Mouse (Mus musculus): ENCODE measurements around the gene Dusp7. TPM values are rescaled to one million over a fixed set of nuclear protein-coding genes. Genes with fewer than 3 reads are reported as not detected.

Dusp7 gene
- polyA plus RNA-seq, 1 experiment = 8.9 TPM

DNA sequence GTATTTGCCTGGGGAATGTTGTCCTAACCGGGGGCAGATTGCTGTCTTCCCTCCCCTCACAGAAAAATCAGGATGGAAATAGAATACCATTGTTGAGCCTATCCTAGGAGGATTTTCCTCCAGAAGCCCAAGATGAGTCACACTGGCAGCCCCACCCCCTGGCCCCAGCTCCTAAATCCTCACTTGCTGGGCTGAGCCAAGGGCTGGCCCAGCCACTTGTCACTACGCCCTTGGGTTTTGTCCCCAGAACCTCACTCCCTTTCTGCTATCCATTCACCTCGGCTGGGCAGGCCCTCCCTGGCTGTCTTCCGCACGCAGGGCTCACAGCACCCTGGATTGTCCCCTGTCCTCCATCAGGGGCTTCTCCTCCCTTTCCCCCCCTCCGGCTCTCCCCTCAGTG is 23.3 kb upstream of the Dusp7 start:
- TF ChIP-seq POLR2A (IDR thresholded peaks at IDR 0.05; ENCODE audit: insufficient read length, low read depth) = peak; percentile 59
- no peak for TF ChIP-seq USF1 (IDR thresholded peaks at IDR 0.05; ENCODE audit: low read depth)
- TF ChIP-seq MYOD1 (IDR thresholded peaks at IDR 0.05; ENCODE audit: control insufficient read depth in 1 of 3, insufficient read length in 2 of 3, low read depth in 2 of 3) = no peak
- TF ChIP-seq SRF (IDR thresholded peaks at IDR 0.05; ENCODE audit: control insufficient read depth, insufficient read length, low read depth) = no peak
- Histone ChIP-seq H3K27me3 (ENCODE audit: control insufficient read depth, insufficient read depth, insufficient read length) (no peaks in the 10 kb centered on the region), H3K36me3 (ENCODE audit: control insufficient read depth, insufficient read depth) (no peaks in the 10 kb centered on the region), H3K4me2 (ENCODE audit: low read depth) (peak overlapping the region; percentile 68), H3K79me2 (ENCODE audit: control insufficient read depth, insufficient read depth) (no peaks in the 10 kb centered on the region), H3K4me3 (no peak overlapping the region), H3ac (ENCODE audit: control insufficient read depth, insufficient read length) (no peak overlapping the region)

DNA sequence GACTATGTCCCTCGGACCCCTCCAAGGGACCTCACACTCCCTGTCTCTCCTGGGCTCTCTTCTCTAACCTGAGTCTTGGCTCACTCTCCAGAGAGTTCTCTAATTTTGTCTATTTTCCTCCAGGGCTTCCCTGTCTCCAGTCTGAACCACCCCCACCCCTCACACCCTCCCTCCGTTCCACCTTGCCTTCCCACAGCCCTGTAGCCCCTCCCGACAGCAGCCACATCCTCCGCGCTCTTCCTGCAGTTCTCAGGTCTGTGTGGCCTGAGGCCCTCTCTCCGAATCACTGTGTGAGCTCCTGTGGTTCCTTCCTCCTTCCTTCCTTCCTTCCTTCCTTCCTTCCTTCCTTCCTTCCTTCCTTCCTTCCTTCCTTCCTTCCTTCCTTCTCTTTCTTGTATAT is 22.8 kb upstream of the Dusp7 start:
- TF ChIP-seq USF1 (IDR thresholded peaks at IDR 0.05; ENCODE audit: low read depth) (no peak), TCF12 (IDR thresholded peaks at IDR 0.05; ENCODE audit: insufficient read depth, poor library complexity, severe bottlenecking) (no peak), E2F4 (IDR thresholded peaks at IDR 0.05; ENCODE audit: insufficient read depth) (no peak), TCF3 (IDR thresholded peaks at IDR 0.05; ENCODE audit: insufficient read length, low read depth) (no peak), POLR2AphosphoS2 (IDR thresholded peaks at IDR 0.05; ENCODE audit: insufficient read length, low read depth) (no peak), POLR2A (IDR thresholded peaks at IDR 0.05; ENCODE audit: insufficient read length, low read depth) (no peak), CEBPB (IDR thresholded peaks at IDR 0.05; ENCODE audit: insufficient read depth, poor library complexity, severe bottlenecking) (no peak), SRF (IDR thresholded peaks at IDR 0.05; ENCODE audit: control insufficient read depth, insufficient read length, low read depth) (no peak), MAX (IDR thresholded peaks at IDR 0.05; ENCODE audit: low read depth) (no peak), MYOD1 (IDR thresholded peaks at IDR 0.05; ENCODE audit: control insufficient read depth in 1 of 3, insufficient read length in 2 of 3, low read depth in 2 of 3) (no peak)
- no peaks in the 10 kb centered on the region for H3K79me2 ChIP-seq (ENCODE audit: control insufficient read depth, insufficient read depth)
- H3K36me3 ChIP-seq (ENCODE audit: control insufficient read depth, insufficient read depth) = no peaks in the 10 kb centered on the region
- peak overlapping the region; percentile 68 for H3K4me2 ChIP-seq (ENCODE audit: low read depth)
- H3K27me3 ChIP-seq (ENCODE audit: control insufficient read depth, insufficient read depth, insufficient read length) = no peaks in the 10 kb centered on the region
- H3ac ChIP-seq (ENCODE audit: control insufficient read depth, insufficient read length) = no peak overlapping the region
- H3K4me3 ChIP-seq = no peak overlapping the region

DNA sequence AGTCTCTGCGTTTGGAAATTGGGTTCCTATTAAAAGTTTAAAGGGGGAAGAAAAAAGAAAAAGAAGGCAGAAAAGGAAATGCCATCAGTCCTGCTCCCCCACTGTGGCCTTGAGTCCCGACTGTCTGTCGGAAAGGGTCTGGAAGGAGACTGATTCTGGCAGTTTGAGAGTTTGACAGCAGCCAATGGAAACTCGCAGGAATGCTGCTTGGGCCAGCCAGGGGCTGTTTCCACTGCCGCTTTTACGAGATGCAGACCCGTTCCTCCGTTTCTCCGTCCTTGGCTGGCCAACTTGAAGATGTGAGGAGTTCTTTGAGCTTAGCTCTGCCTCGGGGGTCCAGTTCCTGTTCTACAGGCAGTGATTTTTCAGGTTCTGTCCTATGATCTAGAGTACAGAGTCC is 20.2 kb upstream of the Dusp7 start:
- no peak overlapping the region for H3K4me2 ChIP-seq (ENCODE audit: low read depth)

DNA sequence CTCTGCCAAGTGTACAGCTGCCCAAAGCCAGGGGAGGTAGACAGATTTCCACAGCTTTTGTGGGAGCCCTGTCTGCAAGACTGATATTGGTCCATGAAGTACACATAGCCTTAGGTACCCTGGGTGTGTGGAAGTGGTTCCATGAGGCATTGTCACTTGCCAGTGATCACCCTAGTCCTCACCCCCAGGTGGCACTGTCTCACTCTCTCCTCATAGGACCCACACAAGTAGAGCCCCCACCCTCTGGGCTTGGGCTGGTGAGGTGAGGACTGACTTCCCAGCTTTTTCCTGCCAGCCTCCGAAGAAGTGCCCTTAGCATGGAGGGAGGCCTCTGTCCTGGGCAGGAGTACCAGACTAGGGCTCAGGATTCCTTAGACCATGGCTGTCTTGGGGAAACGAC is 19.4 kb upstream of the Dusp7 start:
- Histone ChIP-seq H3ac (ENCODE audit: control insufficient read depth, insufficient read length) (no peak overlapping the region), H3K36me3 (ENCODE audit: control insufficient read depth, insufficient read depth) (no peaks in the 10 kb centered on the region), H3K79me2 (ENCODE audit: control insufficient read depth, insufficient read depth) (no peaks in the 10 kb centered on the region), H3K4me3 (no peak overlapping the region), H3K4me2 (ENCODE audit: low read depth) (no peak overlapping the region), H3K27me3 (ENCODE audit: control insufficient read depth, insufficient read depth, insufficient read length) (no peaks in the 10 kb centered on the region)
- TF ChIP-seq REST (IDR thresholded peaks at IDR 0.05; ENCODE audit: insufficient read depth, insufficient read length) (no peak), E2F4 (IDR thresholded peaks at IDR 0.05; ENCODE audit: insufficient read depth) (no peak), TCF3 (IDR thresholded peaks at IDR 0.05; ENCODE audit: insufficient read length, low read depth) (no peak), CEBPB (IDR thresholded peaks at IDR 0.05; ENCODE audit: insufficient read depth, poor library complexity, severe bottlenecking) (no peak), POLR2A (IDR thresholded peaks at IDR 0.05; ENCODE audit: insufficient read length, low read depth) (no peak), MAX (IDR thresholded peaks at IDR 0.05; ENCODE audit: low read depth) (no peak), SRF (IDR thresholded peaks at IDR 0.05; ENCODE audit: control insufficient read depth, insufficient read length, low read depth) (no peak), MYOD1 (IDR thresholded peaks at IDR 0.05; ENCODE audit: control insufficient read depth in 1 of 3, insufficient read length in 2 of 3, low read depth in 2 of 3) (no peak), POLR2AphosphoS2 (IDR thresholded peaks at IDR 0.05; ENCODE audit: insufficient read length, low read depth) (no peak), TCF12 (IDR thresholded peaks at IDR 0.05; ENCODE audit: insufficient read depth, poor library complexity, severe bottlenecking) (no peak), MYOG (IDR thresholded peaks at IDR 0.05; ENCODE audit: control insufficient read depth in 1 of 3, insufficient read depth in 1 of 3, insufficient read length in 2 of 3, low read depth in 2 of 3) (no peak), USF1 (IDR thresholded peaks at IDR 0.05; ENCODE audit: low read depth) (no peak)

More for the DNA sequence above, 20.2 kb upstream of the Dusp7 start:
- TF ChIP-seq MYOD1 (IDR thresholded peaks at IDR 0.05; ENCODE audit: control insufficient read depth in 1 of 3, insufficient read length in 2 of 3, low read depth in 2 of 3) (no peak), POLR2A (IDR thresholded peaks at IDR 0.05; ENCODE audit: insufficient read length, low read depth) (no peak), USF1 (IDR thresholded peaks at IDR 0.05; ENCODE audit: low read depth) (no peak), SRF (IDR thresholded peaks at IDR 0.05; ENCODE audit: control insufficient read depth, insufficient read length, low read depth) (no peak), TCF3 (IDR thresholded peaks at IDR 0.05; ENCODE audit: insufficient read length, low read depth) (no peak), TCF12 (IDR thresholded peaks at IDR 0.05; ENCODE audit: insufficient read depth, poor library complexity, severe bottlenecking) (no peak), CEBPB (IDR thresholded peaks at IDR 0.05; ENCODE audit: insufficient read depth, poor library complexity, severe bottlenecking) (no peak), E2F4 (IDR thresholded peaks at IDR 0.05; ENCODE audit: insufficient read depth) (no peak), POLR2AphosphoS2 (IDR thresholded peaks at IDR 0.05; ENCODE audit: insufficient read length, low read depth) (no peak), MYOG (IDR thresholded peaks at IDR 0.05; ENCODE audit: control insufficient read depth in 1 of 3, insufficient read depth in 1 of 3, insufficient read length in 2 of 3, low read depth in 2 of 3) (no peak), REST (IDR thresholded peaks at IDR 0.05; ENCODE audit: insufficient read depth, insufficient read length) (no peak), MAX (IDR thresholded peaks at IDR 0.05; ENCODE audit: low read depth) (no peak)
- no peak overlapping the region for H3ac ChIP-seq (ENCODE audit: control insufficient read depth, insufficient read length)
- H3K36me3 ChIP-seq (ENCODE audit: control insufficient read depth, insufficient read depth) = no peaks in the 10 kb centered on the region
- H3K4me3 ChIP-seq = no peak overlapping the region
- H3K27me3 ChIP-seq (ENCODE audit: control insufficient read depth, insufficient read depth, insufficient read length) = no peaks in the 10 kb centered on the region
- no peaks in the 10 kb centered on the region for H3K79me2 ChIP-seq (ENCODE audit: control insufficient read depth, insufficient read depth)

DNA sequence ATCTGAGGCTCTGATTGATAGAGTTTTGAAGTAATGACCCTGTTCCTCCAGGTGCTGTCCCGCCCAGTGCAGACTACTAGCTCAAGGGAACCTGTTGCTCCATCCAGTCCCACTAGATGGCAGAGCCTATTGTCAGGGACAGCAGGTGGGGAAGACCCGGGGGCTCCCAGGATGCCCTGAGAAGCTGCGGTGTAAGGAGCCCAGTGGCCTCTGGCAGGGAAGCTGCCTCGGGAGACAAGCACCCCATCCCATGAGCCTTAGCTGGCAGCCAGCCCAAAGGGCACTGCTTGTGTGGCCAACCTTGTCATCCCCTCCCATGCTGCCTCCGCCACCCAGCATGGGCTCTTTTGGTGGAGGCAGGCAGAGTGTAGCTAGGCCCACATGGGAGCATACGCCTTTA is 17.3 kb upstream of the Dusp7 start:
- Histone ChIP-seq H3K79me2 (ENCODE audit: control insufficient read depth, insufficient read depth) (no peaks in the 10 kb centered on the region), H3K27me3 (ENCODE audit: control insufficient read depth, insufficient read depth, insufficient read length) (no peaks in the 10 kb centered on the region), H3K4me2 (ENCODE audit: low read depth) (no peak overlapping the region), H3K4me3 (no peak overlapping the region), H3K36me3 (ENCODE audit: control insufficient read depth, insufficient read depth) (no peaks in the 10 kb centered on the region), H3ac (ENCODE audit: control insufficient read depth, insufficient read length) (no peak overlapping the region)
- no peak for TF ChIP-seq USF1 (IDR thresholded peaks at IDR 0.05; ENCODE audit: low read depth)
- TF ChIP-seq MYOG (IDR thresholded peaks at IDR 0.05; ENCODE audit: control insufficient read depth in 1 of 3, insufficient read depth in 1 of 3, insufficient read length in 2 of 3, low read depth in 2 of 3) = no peak
- no peak for TF ChIP-seq REST (IDR thresholded peaks at IDR 0.05; ENCODE audit: insufficient read depth, insufficient read length)
- no peak for TF ChIP-seq MAX (IDR thresholded peaks at IDR 0.05; ENCODE audit: low read depth)
- no peak for TF ChIP-seq MYOD1 (IDR thresholded peaks at IDR 0.05; ENCODE audit: control insufficient read depth in 1 of 3, insufficient read length in 2 of 3, low read depth in 2 of 3)
- no peak for TF ChIP-seq CEBPB (IDR thresholded peaks at IDR 0.05; ENCODE audit: insufficient read depth, poor library complexity, severe bottlenecking)
- TF ChIP-seq POLR2A (IDR thresholded peaks at IDR 0.05; ENCODE audit: insufficient read length, low read depth) = no peak
- TF ChIP-seq TCF3 (IDR thresholded peaks at IDR 0.05; ENCODE audit: insufficient read length, low read depth) = no peak
- TF ChIP-seq E2F4 (IDR thresholded peaks at IDR 0.05; ENCODE audit: insufficient read depth) = no peak
- TF ChIP-seq TCF12 (IDR thresholded peaks at IDR 0.05; ENCODE audit: insufficient read depth, poor library complexity, severe bottlenecking) = no peak

All from myocyte (in vitro differentiated cells).